Comparison of ENCODE assay signal across 9 mouse cellular contexts in genomic region chr13:34964419-34964818, GRCm38 (mm10). TPM values are rescaled to one million over a fixed set of nuclear protein-coding genes. Genes with fewer than 3 reads are reported as not detected.
DNase-seq lines count a peak whose midpoint lies in the region; ATAC-seq and TF ChIP-seq lines count a peak whose summit lies in the region.
"Had no signal": no experiment of that assay in that cellular context is flagged by ENCODE, and none has a peak within 500 bp of the region (broad histone marks: within the 10 kb centered on the region; RNA-seq: fewer than 3 reads in every experiment).

No protein-coding gene starts in this region.

- 3% methylated on average over 14 of the region's 14 CpGs for WGBS in lung, postnatal 0 days
- WGBS in forebrain, embryonic 14.5 days, result 5% methylated on average over 14 of the region's 14 CpGs
- 5% methylated on average over 14 of the region's 14 CpGs for WGBS in kidney, postnatal 0 days
- 3% methylated on average over 14 of the region's 14 CpGs for WGBS in neural tube, embryonic 11.5 days

- no peaks in the 10 kb centered on the region for H3K27me3 ChIP-seq in lung, postnatal 0 days (replicated peaks; ENCODE audit: insufficient read depth, low read length)
- H3K27me3 ChIP-seq in forebrain, embryonic 14.5 days (replicated peaks; ENCODE audit: control insufficient read depth, insufficient read depth, low read length), result peaks cover 10% of the 10 kb centered on the region; the same call in 1 of the 2 replicates
- H3K27me3 ChIP-seq in kidney, postnatal 0 days (ENCODE audit: insufficient read depth, low read length), result no peaks in the 10 kb centered on the region
- H3K27me3 ChIP-seq in neural tube, embryonic 11.5 days (ENCODE audit: control insufficient read depth, insufficient read depth, low read length), result peaks cover 5% of the 10 kb centered on the region

- H3K27ac ChIP-seq in lung, postnatal 0 days (ENCODE audit: low read length), result no peak overlapping the region
- no peak overlapping the region for H3K27ac ChIP-seq in forebrain, embryonic 14.5 days (ENCODE audit: low read depth, low read length)
- no peak overlapping the region for H3K27ac ChIP-seq in kidney, postnatal 0 days
- no peak overlapping the region for H3K27ac ChIP-seq in neural tube, embryonic 11.5 days (ENCODE audit: low read depth, low read length)

- H3K9me3 ChIP-seq in lung, postnatal 0 days (ENCODE audit: low read length), result no peaks in the 10 kb centered on the region
- no peaks in the 10 kb centered on the region for H3K9me3 ChIP-seq in forebrain, embryonic 14.5 days (replicated peaks; ENCODE audit: control insufficient read depth, low read length)
- H3K9me3 ChIP-seq in kidney, postnatal 0 days (replicated peaks; ENCODE audit: low read length), result no peaks in the 10 kb centered on the region
- no peaks in the 10 kb centered on the region for H3K9me3 ChIP-seq in neural tube, embryonic 11.5 days (ENCODE audit: control insufficient read depth, low read length)

- TF ChIP-seq CTCF in lung, postnatal 0 days (IDR thresholded peaks at IDR 0.05), result no peak
- TF ChIP-seq CTCF in kidney, postnatal 0 days (IDR thresholded peaks at IDR 0.05; ENCODE audit: low read depth), result no peak

- H3K4me3 ChIP-seq in lung, postnatal 0 days (ENCODE audit: low read depth, low read length), result peak overlapping the region; percentile 37
- peak overlapping the region; percentile 33 for H3K4me3 ChIP-seq in forebrain, embryonic 14.5 days (ENCODE audit: low read depth, low read length)
- H3K4me3 ChIP-seq in kidney, postnatal 0 days (replicated peaks; ENCODE audit: low read depth, low read length), result peak overlapping the region; percentile 36
- peak overlapping the region; percentile 22; the same call in 1 of the 2 replicates for H3K4me3 ChIP-seq in neural tube, embryonic 11.5 days (ENCODE audit: low read depth, low read length)

- ATAC-seq in lung, postnatal 0 days, result no peak
- ATAC-seq in forebrain, embryonic 14.5 days, result no peak
- no peak for ATAC-seq in kidney, postnatal 0 days (replicated peaks; ENCODE audit: low FRiP score, low read depth)
- ATAC-seq in neural tube, embryonic 11.5 days (ENCODE audit: insufficient read depth, low FRiP score, low TSS enrichment), result no peak

- no peak for TF ChIP-seq EP300 in lung, postnatal 0 days (IDR thresholded peaks at IDR 0.05)

- peaks cover 3% of the 10 kb centered on the region; the same call in 1 of the 2 replicates for H3K4me1 ChIP-seq in lung, postnatal 0 days (ENCODE audit: insufficient read depth, low read depth, low read length)
- H3K4me1 ChIP-seq in forebrain, embryonic 14.5 days (ENCODE audit: control insufficient read depth, insufficient read depth, low read length), result peaks cover 3% of the 10 kb centered on the region; the same call in 1 of the 2 replicates
- H3K4me1 ChIP-seq in kidney, postnatal 0 days (replicated peaks; ENCODE audit: insufficient read depth, low read length), result 0 out of 2 replicates have a peak, but pooled peaks cover 6% of the 10 kb centered on the region
- H3K4me1 ChIP-seq in neural tube, embryonic 11.5 days (ENCODE audit: control insufficient read depth, insufficient read depth, low read length), result no peaks in the 10 kb centered on the region

- peak overlapping the region; percentile 69 for H3K4me2 ChIP-seq in lung, postnatal 0 days (replicated peaks; ENCODE audit: low read depth, low read length)
- peak overlapping the region; percentile 68 for H3K4me2 ChIP-seq in forebrain, embryonic 14.5 days (ENCODE audit: low read length)
- H3K4me2 ChIP-seq in kidney, postnatal 0 days (ENCODE audit: low read length), result peak overlapping the region; percentile 68
- peak overlapping the region; percentile 51 for H3K4me2 ChIP-seq in neural tube, embryonic 11.5 days (ENCODE audit: low read depth)

- no peak for DNase-seq in lung, postnatal 0 days (ENCODE audit: low spot score)
- no peak for DNase-seq in lung, postnatal 25 days (ENCODE audit: low spot score)
- peak; percentile 15 for DNase-seq in forebrain, embryonic 14.5 days (ENCODE audit: low spot score)
- DNase-seq in kidney, postnatal 0 days (ENCODE audit: low spot score), result no peak
- peak; percentile 22 for DNase-seq in neural tube, embryonic 11.5 days (ENCODE audit: low spot score)
- DNase-seq in left cerebral cortex, adult 9 months (ENCODE audit: low spot score in 2 of 2), result no peak
- DNase-seq in frontal cortex, postnatal 14 days (ENCODE audit: low spot score in 2 of 2), result no peak
- no peak for DNase-seq in ovary, adult 18-20 months (ENCODE audit: low spot score)

- no peaks in the 10 kb centered on the region for H3K36me3 ChIP-seq in lung, postnatal 0 days (ENCODE audit: insufficient read depth, low read length)
- H3K36me3 ChIP-seq in forebrain, embryonic 14.5 days (ENCODE audit: control insufficient read depth, insufficient read depth, low read length), result no peaks in the 10 kb centered on the region
- H3K36me3 ChIP-seq in kidney, postnatal 0 days (ENCODE audit: insufficient read depth, low read length), result no peaks in the 10 kb centered on the region
- no peaks in the 10 kb centered on the region for H3K36me3 ChIP-seq in neural tube, embryonic 11.5 days (ENCODE audit: control insufficient read depth, insufficient read depth, low read length)

- no peak overlapping the region for H3K9ac ChIP-seq in lung, postnatal 0 days (replicated peaks; ENCODE audit: low read depth)
- H3K9ac ChIP-seq in forebrain, embryonic 14.5 days (ENCODE audit: low read length), result peak overlapping the region; percentile 26; the same call in 1 of the 2 replicates
- 0 out of 2 replicates have a peak overlapping the region, but pooled peaks have one; percentile 13 for H3K9ac ChIP-seq in kidney, postnatal 0 days (ENCODE audit: low read depth, low read length)
- H3K9ac ChIP-seq in neural tube, embryonic 11.5 days (ENCODE audit: low read length), result no peak overlapping the region

RNA-seq across cellular contexts. Expression of gene Eci3, which starts 0.8 kb away (rescaled TPM):
- polyA plus RNA-seq in lung, postnatal 0 days (2015; fragmentation: Nextera tagmentation; extraction: Ambion mirVana), result 0.23 and 0.46 TPM in 2 replicates
- polyA plus RNA-seq in forebrain, embryonic 14.5 days (2014; fragmentation: Nextera tagmentation; extraction: Ambion mirVana), result 0.19 and 0.30 TPM in 2 replicates
- polyA plus RNA-seq in kidney, postnatal 0 days (2015; fragmentation: Nextera tagmentation; extraction: Ambion mirVana), result 12.9 and 13.0 TPM in 2 replicates
- 0.58 and 1.4 TPM in 2 replicates for polyA plus RNA-seq in neural tube, embryonic 11.5 days (2014; fragmentation: Nextera tagmentation; extraction: Ambion mirVana)

RNA-seq across cellular contexts. Expression of gene 4933417A18Rik, which starts 40.2 kb away (rescaled TPM):
- polyA plus RNA-seq in lung, postnatal 0 days (2015; fragmentation: Nextera tagmentation; extraction: Ambion mirVana), result not detected in 2 replicates
- not detected in 2 replicates for polyA plus RNA-seq in forebrain, embryonic 14.5 days (2014; fragmentation: Nextera tagmentation; extraction: Ambion mirVana)
- not detected in 2 replicates for polyA plus RNA-seq in kidney, postnatal 0 days (2015; fragmentation: Nextera tagmentation; extraction: Ambion mirVana)
- polyA plus RNA-seq in neural tube, embryonic 11.5 days (2014; fragmentation: Nextera tagmentation; extraction: Ambion mirVana), result not detected in 2 replicates
- polyA plus RNA-seq: liver, adult 2 months had no signal

RNA-seq across cellular contexts. Expression of gene Fam217a, which starts 40.3 kb away (rescaled TPM):
- 1.8 and 2.1 TPM in 2 replicates for polyA plus RNA-seq in lung, postnatal 0 days (2015; fragmentation: Nextera tagmentation; extraction: Ambion mirVana)
- 0.79 and 0.89 TPM in 2 replicates for polyA plus RNA-seq in forebrain, embryonic 14.5 days (2014; fragmentation: Nextera tagmentation; extraction: Ambion mirVana)
- polyA plus RNA-seq in kidney, postnatal 0 days (2015; fragmentation: Nextera tagmentation; extraction: Ambion mirVana), result 6.6 and 7.0 TPM in 2 replicates
- polyA plus RNA-seq in neural tube, embryonic 11.5 days (2014; fragmentation: Nextera tagmentation; extraction: Ambion mirVana), result 0.31 and 1.1 TPM in 2 replicates
- polyA plus RNA-seq: liver, adult 2 months had no signal

Comparison
In these comparisons a context has a peak if more than half of its experiments do, and no peak if none do; other contexts are left out.
1. DNase-seq: peak in forebrain, embryonic 14.5 days (single experiment) and neural tube, embryonic 11.5 days (single experiment); none in lung, postnatal 0 days (single experiment), lung, postnatal 25 days (single experiment), kidney, postnatal 0 days (single experiment), left cerebral cortex, adult 9 months (0 of 2), frontal cortex, postnatal 14 days (0 of 2) and ovary, adult 18-20 months (single experiment).
2. H3K9ac ChIP-seq: peak in forebrain, embryonic 14.5 days (single experiment) and kidney, postnatal 0 days (single experiment); none in lung, postnatal 0 days (single experiment) and neural tube, embryonic 11.5 days (single experiment).
3. Peak in every context shown above with its lines, with median percentiles within 50 percentile points of each other: H3K4me2 ChIP-seq and H3K4me3 ChIP-seq.